ENCODE assay signal across 28 mouse cellular contexts in the genomic region with DNA sequence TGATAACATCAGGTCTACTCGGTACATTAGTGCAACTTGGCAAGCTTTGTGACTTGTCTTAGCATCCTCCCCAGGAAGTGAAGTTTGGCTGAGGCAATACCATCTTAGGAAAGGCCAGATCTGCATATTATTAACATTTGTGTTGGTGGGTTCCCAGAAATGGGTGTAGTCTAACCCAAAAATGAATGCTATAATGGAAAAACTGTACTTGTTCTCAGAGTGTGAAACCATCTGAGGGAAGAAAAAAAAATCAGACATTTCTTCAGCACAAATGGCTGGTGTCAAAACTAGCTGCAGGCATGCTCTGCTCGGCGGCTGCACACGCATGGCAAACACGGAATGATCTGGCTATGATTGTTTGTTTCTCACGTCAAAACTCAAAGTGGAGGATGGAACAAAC. TPM values are rescaled to one million over a fixed set of nuclear protein-coding genes. Genes with fewer than 3 reads are reported as not detected.
DNase-seq lines count a peak whose midpoint lies in the region; ATAC-seq and TF ChIP-seq lines count a peak whose summit lies in the region.
"Had no signal": no experiment of that assay in that cellular context is flagged by ENCODE, and none has a peak within 500 bp of the region (broad histone marks: within the 10 kb centered on the region; RNA-seq: fewer than 3 reads in every experiment).

No protein-coding gene starts in this region.

- TF ChIP-seq POLR2A in brain, embryonic 14.5 days (IDR thresholded peaks at IDR 0.05; ENCODE audit: borderline replicate concordance, extremely low read depth, insufficient read depth, insufficient read length, poor library complexity, severe bottlenecking) = no peak
- TF ChIP-seq POLR2A in cerebellum, adult 2 months (IDR thresholded peaks at IDR 0.05; ENCODE audit: borderline replicate concordance, insufficient read depth, low read length) = no peak

- no peak for TF ChIP-seq CTCF in brain, embryonic 14.5 days (IDR thresholded peaks at IDR 0.05; ENCODE audit: borderline replicate concordance, extremely low read depth, insufficient read depth, insufficient read length)
- no peak for TF ChIP-seq CTCF in cerebellum, adult 2 months (IDR thresholded peaks at IDR 0.05; ENCODE audit: borderline replicate concordance, insufficient read depth, low read depth, low read length)

- no peak overlapping the region for H3K4me3 ChIP-seq in forebrain, embryonic 15.5 days
- no peak overlapping the region for H3K4me3 ChIP-seq in forebrain, embryonic 11.5 days (ENCODE audit: low read depth, low read length)
- H3K4me3 ChIP-seq in cerebellum, adult 2 months (replicated peaks; ENCODE audit: insufficient read depth, low read depth, low read length) = no peak overlapping the region
- H3K4me3 ChIP-seq: heart, adult 2 months; heart, embryonic 12.5 days; hindbrain, embryonic 13.5 days; left cerebral cortex, adult 2 months; limb, embryonic 12.5 days; liver, embryonic 15.5 days had no signal

- no peak overlapping the region for H3K9ac ChIP-seq in forebrain, embryonic 15.5 days (replicated peaks)
- H3K9ac ChIP-seq in forebrain, embryonic 11.5 days (ENCODE audit: low read length) = no peak overlapping the region
- H3K9ac ChIP-seq: heart, embryonic 12.5 days; hindbrain, embryonic 13.5 days; limb, embryonic 12.5 days; liver, embryonic 15.5 days; lung, embryonic 14.5 days had no signal

- peak overlapping the region; percentile 78; the same call in 1 of the 2 replicates for H3K27ac ChIP-seq in forebrain, embryonic 15.5 days (replicated peaks)
- H3K27ac ChIP-seq in forebrain, embryonic 11.5 days (ENCODE audit: low read depth, low read length) = no peak overlapping the region
- H3K27ac ChIP-seq in cerebellum, adult 2 months (ENCODE audit: insufficient read depth, low read length) = no peak overlapping the region
- H3K27ac ChIP-seq: heart, adult 2 months; hindbrain, embryonic 13.5 days; kidney, postnatal 0 days; left cerebral cortex, adult 2 months; limb, embryonic 12.5 days; liver, embryonic 15.5 days had no signal

- H3K4me1 ChIP-seq in forebrain, embryonic 15.5 days = no peaks in the 10 kb centered on the region
- H3K4me1 ChIP-seq in forebrain, embryonic 11.5 days (replicated peaks; ENCODE audit: control insufficient read depth, insufficient read depth, low read length) = no peaks in the 10 kb centered on the region
- no peaks in the 10 kb centered on the region for H3K4me1 ChIP-seq in cerebellum, adult 2 months (ENCODE audit: control insufficient read depth, insufficient read depth, low read length)
- H3K4me1 ChIP-seq: heart, embryonic 12.5 days; hindbrain, embryonic 13.5 days; limb, embryonic 12.5 days had no signal

- no peaks in the 10 kb centered on the region for H3K36me3 ChIP-seq in forebrain, embryonic 15.5 days
- no peaks in the 10 kb centered on the region for H3K36me3 ChIP-seq in forebrain, embryonic 11.5 days (ENCODE audit: control insufficient read depth, insufficient read depth, low read length)
- H3K36me3 ChIP-seq: G1E; heart, embryonic 12.5 days; hindbrain, embryonic 13.5 days; limb, embryonic 12.5 days; liver, embryonic 15.5 days had no signal

- peak; percentile 92 for ATAC-seq in forebrain, embryonic 15.5 days (replicated peaks)
- ATAC-seq in forebrain, embryonic 11.5 days (replicated peaks; ENCODE audit: low FRiP score) = no peak
- no peak for ATAC-seq in granulocyte monocyte progenitor cell, adult 5-6 weeks (replicated peaks; ENCODE audit: poor library complexity, severe bottlenecking)
- ATAC-seq: midbrain, embryonic 16.5 days had no signal

- H3K9me3 ChIP-seq in forebrain, embryonic 15.5 days = no peaks in the 10 kb centered on the region
- no peaks in the 10 kb centered on the region for H3K9me3 ChIP-seq in forebrain, embryonic 11.5 days (ENCODE audit: control insufficient read depth, low read length)
- H3K9me3 ChIP-seq: heart, embryonic 12.5 days; hindbrain, embryonic 13.5 days; liver, embryonic 15.5 days had no signal

- whole genome bisulfite sequencing in forebrain, embryonic 15.5 days = 75% methylated on average over 6 of the region's 6 CpGs
- WGBS in forebrain, embryonic 11.5 days = 93% methylated on average over 6 of the region's 6 CpGs
- whole genome bisulfite sequencing in cerebellum, adult 2 months = 79% methylated on average over 6 of the region's 6 CpGs

- H3K4me2 ChIP-seq in forebrain, embryonic 15.5 days (replicated peaks) = no peak overlapping the region
- H3K4me2 ChIP-seq in forebrain, embryonic 11.5 days (ENCODE audit: low read depth, low read length, severe bottlenecking) = no peak overlapping the region
- H3K4me2 ChIP-seq: heart, embryonic 12.5 days; hindbrain, embryonic 13.5 days; limb, embryonic 12.5 days; liver, embryonic 15.5 days; lung, embryonic 14.5 days had no signal

- no peak for DNase-seq in forebrain, embryonic 11.5 days (ENCODE audit: low spot score)
- peak; percentile 15 for DNase-seq in right cerebral cortex, adult 18-20 months
- DNase-seq in right cerebral cortex, adult 2 months (ENCODE audit: low spot score in 2 of 2) = no peak
- peak; percentile 72 for DNase-seq in brain, embryonic 14.5 days (ENCODE audit: low read depth)
- DNase-seq in telencephalon, adult 2 months (ENCODE audit: low read depth, low spot score) = peak; percentile 64
- no peak for DNase-seq in cerebellum, adult 2 months
- DNase-seq: adrenal gland, postnatal 14 days; cerebellum, adult 18-20 months; cerebellum, postnatal 14 days; gastrocnemius, postnatal 36 days; heart, adult 2 months; heart, postnatal 4 days; kidney, adult 2 months; kidney, postnatal 4 days; lung, embryonic 14.5 days; lung, postnatal 14 days had no signal

- H3K27me3 ChIP-seq in forebrain, embryonic 15.5 days = no peaks in the 10 kb centered on the region
- H3K27me3 ChIP-seq in forebrain, embryonic 11.5 days (ENCODE audit: control insufficient read depth, insufficient read depth, low read length) = no peaks in the 10 kb centered on the region
- no peaks in the 10 kb centered on the region for H3K27me3 ChIP-seq in cerebellum, adult 2 months (ENCODE audit: control insufficient read depth, insufficient read depth, low read length)
- H3K27me3 ChIP-seq: heart, embryonic 12.5 days; hindbrain, embryonic 13.5 days; limb, embryonic 12.5 days; liver, embryonic 15.5 days had no signal

RNA-seq across cellular contexts. Expression of a gene that starts 18.8 kb away (rescaled TPM):
- polyA plus RNA-seq in forebrain, embryonic 15.5 days (2015; fragmentation: Nextera tagmentation; extraction: Ambion mirVana) = 51.2 and 60.5 TPM in 2 replicates
- 13.4 and 14.5 TPM in 2 replicates for polyA plus RNA-seq in forebrain, embryonic 11.5 days (2014; fragmentation: Nextera tagmentation; extraction: Ambion mirVana)
- polyA plus RNA-seq in brain, embryonic 14.5 days (2012; rRNA removed) = 28.6 and 43.7 TPM in 2 replicates
- polyA plus RNA-seq in cerebellum, adult 2 months (2012; rRNA removed) = 10.4 and 12.0 TPM in 2 replicates
- total RNA-seq in granulocyte monocyte progenitor cell, adult 5-6 weeks (2014; fragmentation: Nextera tagmentation) = not detected in 2 replicates
- not detected in 2 replicates for total RNA-seq in granulocyte monocyte progenitor cell, adult 5-6 weeks (2017)
- total RNA-seq: liver, adult 2 months; neutrophil, adult 5-6 weeks had no signal
- polyA plus RNA-seq: G1E; liver, adult 2 months had no signal

Comparison
In these comparisons a context has a peak if more than half of its experiments do, and no peak if none do; other contexts are left out.
1. DNase-seq: peak in right cerebral cortex, adult 18-20 months (single experiment), brain, embryonic 14.5 days (single experiment) and telencephalon, adult 2 months (single experiment); none in forebrain, embryonic 11.5 days (single experiment), right cerebral cortex, adult 2 months (0 of 2) and cerebellum, adult 2 months (0 of 2).